Mouse (Mus musculus): ENCODE results near the gene Pclaf. TPM values are rescaled to one million over a fixed set of nuclear protein-coding genes. Genes with fewer than 3 reads are reported as not detected.

Gene Pclaf
- polyA plus RNA-seq, 1 experiment: 2.4 TPM

GRCm38 (mm10) chr9:65891126-65891525 is 1.1 kb downstream of the Pclaf start:
- Histone ChIP-seq H3K27me3 (ENCODE audit: control insufficient read depth, insufficient read depth, low read length) (no peaks in the 10 kb centered on the region), H3K4me1 (ENCODE audit: control insufficient read depth, insufficient read depth, insufficient read length) (peaks cover 6% of the 10 kb centered on the region; the same call in 1 of the 2 replicates), H3K36me3 (ENCODE audit: control insufficient read depth, insufficient read depth, low read length) (no peaks in the 10 kb centered on the region), H3K27ac (ENCODE audit: insufficient read depth, low read length) (no peak overlapping the region), H3K4me3 (ENCODE audit: extremely low read depth, insufficient read depth, insufficient read length) (no peak overlapping the region)
- WGBS: under 1% methylated on average over 5 of the region's 5 CpGs
- TF ChIP-seq CTCF (IDR thresholded peaks at IDR 0.05; ENCODE audit: extremely low read depth, insufficient read depth, insufficient read length, insufficient replicate concordance): no peak
- TF ChIP-seq POLR2A (IDR thresholded peaks at IDR 0.05; ENCODE audit: low read depth, low read length): no peak
- no peak for DNase-seq (ENCODE audit: low read depth in 1 of 2, low spot score in 2 of 2)

DNA sequence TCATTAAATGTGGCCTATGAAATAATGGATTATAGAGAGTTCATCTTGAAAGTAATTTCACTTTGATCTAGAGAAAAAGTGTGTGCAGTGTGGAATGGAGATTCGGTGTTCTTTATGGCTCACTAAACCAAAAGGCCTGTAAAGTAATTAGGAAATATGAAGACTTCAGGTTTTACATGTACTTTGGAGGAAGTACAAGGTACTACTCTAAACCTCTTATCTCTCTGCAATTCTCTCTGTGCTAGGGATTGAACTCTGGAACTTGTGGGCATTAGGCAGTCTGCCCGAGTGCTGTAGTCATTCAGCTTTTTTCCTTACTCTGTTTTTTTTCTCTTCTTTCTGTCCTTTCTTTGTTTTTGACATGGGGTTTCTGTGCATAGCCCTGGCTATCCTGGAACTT is 6.9 kb downstream of the Pclaf start:
- TF ChIP-seq CTCF (IDR thresholded peaks at IDR 0.05; ENCODE audit: extremely low read depth, insufficient read depth, insufficient read length, insufficient replicate concordance) (no peak), POLR2A (IDR thresholded peaks at IDR 0.05; ENCODE audit: low read depth, low read length) (no peak)
- WGBS: 96% methylated on average over 2 of the region's 2 CpGs
- Histone ChIP-seq H3K4me3 (ENCODE audit: extremely low read depth, insufficient read depth, insufficient read length) (no peak overlapping the region), H3K4me1 (ENCODE audit: control insufficient read depth, insufficient read depth, insufficient read length) (no peaks in the 10 kb centered on the region), H3K36me3 (ENCODE audit: control insufficient read depth, insufficient read depth, low read length) (no peaks in the 10 kb centered on the region), H3K27me3 (ENCODE audit: control insufficient read depth, insufficient read depth, low read length) (no peaks in the 10 kb centered on the region), H3K27ac (ENCODE audit: insufficient read depth, low read length) (no peak overlapping the region)
- DNase-seq (ENCODE audit: low read depth in 1 of 2, low spot score in 2 of 2): no peak

DNA sequence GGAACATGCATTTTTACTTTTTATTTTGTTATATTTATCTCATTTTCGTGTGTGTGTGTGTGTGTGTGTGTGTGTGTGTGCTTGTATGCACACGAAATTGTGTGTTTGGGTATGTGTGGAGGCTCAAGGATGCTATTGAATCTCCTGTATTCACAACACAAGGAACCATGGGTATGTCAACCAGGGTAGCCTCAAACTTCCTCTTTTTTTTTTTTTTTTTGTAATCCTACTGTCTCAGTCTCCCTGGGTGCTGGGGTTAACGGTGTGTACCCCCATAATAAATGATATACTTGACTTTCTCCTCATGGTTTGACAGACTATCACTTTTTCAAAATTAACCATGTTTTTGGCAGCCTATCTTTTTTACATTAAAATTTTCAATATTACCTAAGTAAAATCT is 12.8 kb downstream of the Pclaf start:
- DNase-seq (ENCODE audit: low read depth in 1 of 2, low spot score in 2 of 2): no peak
- Histone ChIP-seq H3K36me3 (ENCODE audit: control insufficient read depth, insufficient read depth, low read length) (no peaks in the 10 kb centered on the region), H3K4me1 (ENCODE audit: control insufficient read depth, insufficient read depth, insufficient read length) (no peaks in the 10 kb centered on the region), H3K4me3 (ENCODE audit: extremely low read depth, insufficient read depth, insufficient read length) (no peak overlapping the region), H3K27ac (ENCODE audit: insufficient read depth, low read length) (no peak overlapping the region), H3K27me3 (ENCODE audit: control insufficient read depth, insufficient read depth, low read length) (no peaks in the 10 kb centered on the region)
- TF ChIP-seq CTCF (IDR thresholded peaks at IDR 0.05; ENCODE audit: extremely low read depth, insufficient read depth, insufficient read length, insufficient replicate concordance) (no peak), POLR2A (IDR thresholded peaks at IDR 0.05; ENCODE audit: low read depth, low read length) (no peak)
- 66% methylated on average over 3 of the region's 3 CpGs for WGBS

DNA sequence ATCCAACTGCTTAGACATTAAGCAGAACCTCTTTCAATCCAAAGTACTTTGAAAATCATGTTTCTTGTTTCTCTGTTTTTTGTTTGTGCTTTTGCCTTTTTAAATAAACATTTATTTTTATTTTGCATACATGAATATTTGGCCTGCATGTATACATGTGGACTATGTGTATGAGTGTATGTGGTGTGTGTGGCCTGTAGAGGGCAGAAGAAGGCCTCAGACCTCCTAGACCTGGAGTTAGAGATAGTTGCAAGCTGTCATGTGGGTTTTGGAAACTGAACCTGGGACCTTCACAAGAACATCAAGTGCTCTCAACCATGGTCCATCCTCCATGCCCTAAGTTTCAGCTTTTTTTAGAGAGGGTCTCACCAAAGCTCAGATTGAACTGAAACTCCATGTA is 13.4 kb downstream of the Pclaf start:
- TF ChIP-seq CTCF (IDR thresholded peaks at IDR 0.05; ENCODE audit: extremely low read depth, insufficient read depth, insufficient read length, insufficient replicate concordance): no peak
- no peak for TF ChIP-seq POLR2A (IDR thresholded peaks at IDR 0.05; ENCODE audit: low read depth, low read length)
- Histone ChIP-seq H3K27me3 (ENCODE audit: control insufficient read depth, insufficient read depth, low read length) (no peaks in the 10 kb centered on the region), H3K36me3 (ENCODE audit: control insufficient read depth, insufficient read depth, low read length) (no peaks in the 10 kb centered on the region), H3K27ac (ENCODE audit: insufficient read depth, low read length) (no peak overlapping the region), H3K4me3 (ENCODE audit: extremely low read depth, insufficient read depth, insufficient read length) (no peak overlapping the region), H3K4me1 (ENCODE audit: control insufficient read depth, insufficient read depth, insufficient read length) (no peaks in the 10 kb centered on the region)
- DNase-seq (ENCODE audit: low read depth in 1 of 2, low spot score in 2 of 2): no peak

- TF ChIP-seq POLR2A (IDR thresholded peaks at IDR 0.05; ENCODE audit: low read depth, low read length) (peak; percentile 21; the same call in 1 of the 2 replicates), CTCF (IDR thresholded peaks at IDR 0.05; ENCODE audit: extremely low read depth, insufficient read depth, insufficient read length, insufficient replicate concordance) (no peak)
- Histone ChIP-seq H3K36me3 (ENCODE audit: control insufficient read depth, insufficient read depth, low read length) (no peaks in the 10 kb centered on the region), H3K27me3 (ENCODE audit: control insufficient read depth, insufficient read depth, low read length) (no peaks in the 10 kb centered on the region), H3K4me3 (ENCODE audit: extremely low read depth, insufficient read depth, insufficient read length) (peak within 1 kb of the TSS; percentile 90), H3K4me1 (ENCODE audit: control insufficient read depth, insufficient read depth, insufficient read length) (no peaks in the 10 kb centered on the region), H3K27ac (ENCODE audit: insufficient read depth, low read length) (peak within 1 kb of the TSS; percentile 86)
- DNase-seq (ENCODE audit: low read depth in 1 of 2, low spot score in 2 of 2): peak; percentile 88 to 93
- WGBS: 1% methylated on average over 38 of the region's 38 CpGs
Measured at GRCm38 (mm10) chr9:65908394-65909300, 18.6 kb downstream of the Pclaf start, which contains the start of the genes Trip4 and Csnk1g1. Gene Trip4 (minus strand): TSS chr9:65908794. Gene Csnk1g1 (plus strand): TSS chr9:65908924.

GRCm38 (mm10) chr9:65909301-65909801 is 19.3 kb downstream of the Pclaf start:
- no peaks in the 10 kb centered on the region for H3K27me3 ChIP-seq (ENCODE audit: control insufficient read depth, insufficient read depth, low read length)
- peak in 1 of 2 experiments; percentile 53 for DNase-seq (ENCODE audit: low read depth in 1 of 2, low spot score in 2 of 2)
- H3K27ac ChIP-seq (ENCODE audit: insufficient read depth, low read length): peak overlapping the region; percentile 86
- H3K36me3 ChIP-seq (ENCODE audit: control insufficient read depth, insufficient read depth, low read length): no peaks in the 10 kb centered on the region
- TF ChIP-seq POLR2A (IDR thresholded peaks at IDR 0.05; ENCODE audit: low read depth, low read length) (no peak), CTCF (IDR thresholded peaks at IDR 0.05; ENCODE audit: extremely low read depth, insufficient read depth, insufficient read length, insufficient replicate concordance) (no peak)
- WGBS: 2% methylated on average over 33 of the region's 34 CpGs
- peak overlapping the region; percentile 90 for H3K4me3 ChIP-seq (ENCODE audit: extremely low read depth, insufficient read depth, insufficient read length)
- H3K4me1 ChIP-seq (ENCODE audit: control insufficient read depth, insufficient read depth, insufficient read length): no peaks in the 10 kb centered on the region
